Mouse (Mus musculus) intestine, embryonic 16.5 days (tissue): ENCODE measurements around the gene Reep3. TPM values are rescaled to one million over a fixed set of nuclear protein-coding genes. Genes with fewer than 3 reads are reported as not detected.

ENCODE experiments used
- ATAC-seq: fragments of 200-750 bp; cut with Nextera tagmentation; 2 replicates; pipeline ENCODE4 v1.8.0; 2017; ENCODE audit warnings: moderate TSS enrichment, moderate library complexity
- H3K27ac ChIP-seq: fragments of 300-500 bp; sonication (generic); 2 replicates; pipeline ENCODE4 v1.5.1; 2014; ENCODE audit warnings: mild to moderate bottlenecking, low read length
- H3K27me3 ChIP-seq: fragments of 300-500 bp; sonication (generic); replicated peaks from 2 replicates; pipeline ENCODE4 v1.6.1; 2014; ENCODE audit warnings: low read length, control low read depth, mixed read lengths; ENCODE audit not compliant: control insufficient read depth, insufficient read depth
- H3K36me3 ChIP-seq: fragments of 300-500 bp; sonication (generic); 2 replicates; pipeline ENCODE4 v1.6.1; 2014; ENCODE audit warnings: low read length, control low read depth; ENCODE audit not compliant: control insufficient read depth, insufficient read depth
- H3K4me1 ChIP-seq: fragments of 300-500 bp; sonication (generic); 2 replicates; pipeline ENCODE4 v1.6.1; 2014; ENCODE audit warnings: low read length, control low read depth, mixed read lengths; ENCODE audit not compliant: control insufficient read depth, insufficient read depth
- H3K4me2 ChIP-seq: fragments of 300-500 bp; sonication (generic); 2 replicates; pipeline ENCODE4 v1.6.1; 2014; ENCODE audit warnings: low read depth, low read length, control low read depth
- H3K4me3 ChIP-seq: fragments of 300-500 bp; sonication (generic); 2 replicates; pipeline ENCODE4 v1.5.1; 2014; ENCODE audit warnings: mild to moderate bottlenecking, low read length
- H3K9ac ChIP-seq: fragments of 300-500 bp; sonication (generic); 2 replicates; pipeline ENCODE4 v1.6.1; 2014; ENCODE audit warnings: low read depth, low read length
- H3K9me3 ChIP-seq: fragments of 300-500 bp; sonication (generic); 2 replicates; pipeline ENCODE4 v1.6.1; 2016; ENCODE audit warnings: low read length, control low read depth; ENCODE audit not compliant: control insufficient read depth
- WGBS: fragments of 180-500 bp; shearing (Covaris S2); extraction: QIAGEN DNeasy Blood & Tissue Kit; methylation state at CpG from one replicate; pipeline ENCODE4 v1.1.7; 2014; 5-methylcytosine and 5-hydroxymethylcytosine counted together
- polyA plus RNA-seq: library from polyadenylated mRNA; unstranded; fragments of >200 nt; fragmentation: Nextera tagmentation; extraction: Ambion mirVana; gene quantifications from 2 replicates; pipeline ENCODE4 v1.2.1, GENCODE M21; 2015

The Reep3 gene
- polyA plus RNA-seq, 1 experiment from 2014 or later = 36.2 TPM

- peak overlapping the region; percentile 97 for H3K4me2 ChIP-seq
- no peaks in the 10 kb centered on the region for H3K27me3 ChIP-seq
- peaks cover 13% of the 10 kb centered on the region; the same call in 1 of the 2 replicates for H3K4me1 ChIP-seq
- ATAC-seq = peak; percentile 73
- peak overlapping the region; percentile 85 for H3K9ac ChIP-seq
- H3K4me3 ChIP-seq = peak overlapping the region; percentile 97
- 1% methylated on average over 47 of the region's 50 CpGs for WGBS
- H3K9me3 ChIP-seq = no peaks in the 10 kb centered on the region
- peak overlapping the region; percentile 83 for H3K27ac ChIP-seq
- no peaks in the 10 kb centered on the region for H3K36me3 ChIP-seq
Observed at GRCm38 (mm10) chr10:67126061-67126858, 29.5 kb upstream of the Reep3 start.

DNA sequence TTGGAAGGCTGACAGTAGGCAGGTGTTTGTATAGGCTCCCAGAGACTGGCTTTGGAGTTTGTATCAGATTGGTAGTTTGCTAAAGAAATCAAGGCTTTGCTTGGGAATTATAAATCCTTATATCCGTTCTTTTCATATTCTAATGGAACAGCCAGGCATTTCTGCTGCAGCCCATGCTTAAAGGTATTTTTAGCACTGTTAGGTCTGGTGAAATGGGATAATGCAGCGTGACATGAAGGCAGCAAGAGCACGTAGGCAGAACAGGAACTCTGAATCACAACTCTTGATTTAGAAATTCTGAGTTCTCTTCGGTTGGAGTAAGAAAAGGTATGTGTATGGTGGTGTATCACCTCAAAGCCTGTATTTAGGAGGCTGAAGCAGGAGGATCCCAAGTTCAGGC is 27.4 kb upstream of the Reep3 start:
- WGBS = 82% methylated on average over 4 of the region's 4 CpGs
- no peak overlapping the region for H3K27ac ChIP-seq

GRCm38 (mm10) chr10:67123756-67124155 is 27.0 kb upstream of the Reep3 start:
- ATAC-seq = no peak
- Histone ChIP-seq H3K4me1 (peaks cover 16% of the 10 kb centered on the region), H3K27me3 (no peaks in the 10 kb centered on the region), H3K4me2 (no peak overlapping the region), H3K9me3 (no peaks in the 10 kb centered on the region), H3K36me3 (no peaks in the 10 kb centered on the region), H3K27ac (no peak overlapping the region), H3K9ac (no peak overlapping the region), H3K4me3 (no peak overlapping the region)
- WGBS = 62% methylated on average over 2 of the region's 2 CpGs

More for the DNA sequence above, 27.4 kb upstream of the Reep3 start:
- no peak for ATAC-seq
- no peak overlapping the region for H3K4me3 ChIP-seq
- no peaks in the 10 kb centered on the region for H3K36me3 ChIP-seq
- H3K27me3 ChIP-seq = no peaks in the 10 kb centered on the region
- H3K4me1 ChIP-seq = peaks cover 16% of the 10 kb centered on the region
- no peaks in the 10 kb centered on the region for H3K9me3 ChIP-seq
- H3K9ac ChIP-seq = no peak overlapping the region
- H3K4me2 ChIP-seq = no peak overlapping the region

GRCm38 (mm10) chr10:67120640-67121039 is 23.9 kb upstream of the Reep3 start:
- Histone ChIP-seq H3K4me1 (peaks cover 21% of the 10 kb centered on the region), H3K4me3 (no peak overlapping the region), H3K36me3 (no peaks in the 10 kb centered on the region), H3K9ac (no peak overlapping the region), H3K27me3 (no peaks in the 10 kb centered on the region), H3K4me2 (no peak overlapping the region), H3K27ac (no peak overlapping the region), H3K9me3 (no peaks in the 10 kb centered on the region)
- ATAC-seq = no peak
- 82% methylated on average over 2 of the region's 2 CpGs for WGBS

DNA sequence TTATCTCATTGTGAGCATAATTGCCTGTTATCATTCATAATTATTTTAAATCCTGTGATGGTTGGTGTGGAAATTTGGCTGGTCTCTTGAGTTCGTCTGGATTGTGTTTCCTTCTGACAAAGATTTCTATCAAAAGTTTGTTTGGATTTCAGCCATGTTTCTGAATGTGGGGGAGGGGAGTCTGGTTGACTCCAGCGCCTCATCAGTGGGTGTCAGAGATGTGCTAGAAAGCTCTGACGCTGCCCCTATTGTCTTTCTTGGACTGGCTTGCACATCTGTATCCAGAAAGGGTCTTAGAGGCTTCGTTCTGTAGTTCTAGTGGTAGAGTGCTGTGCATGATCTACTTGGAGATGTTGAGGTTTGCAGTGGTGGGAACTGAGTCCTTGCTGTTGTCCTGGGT is 23.4 kb upstream of the Reep3 start:
- WGBS = 61% methylated on average over 4 of the region's 4 CpGs
- no peak overlapping the region for H3K27ac ChIP-seq
- no peak for ATAC-seq
- peaks cover 23% of the 10 kb centered on the region for H3K4me1 ChIP-seq
- no peaks in the 10 kb centered on the region for H3K9me3 ChIP-seq
- no peak overlapping the region for H3K9ac ChIP-seq
- no peak overlapping the region for H3K4me2 ChIP-seq
- H3K4me3 ChIP-seq = no peak overlapping the region
- no peaks in the 10 kb centered on the region for H3K27me3 ChIP-seq
- no peaks in the 10 kb centered on the region for H3K36me3 ChIP-seq

- peaks cover 28% of the 10 kb centered on the region for H3K4me1 ChIP-seq
- ATAC-seq = peak; percentile 26; the same call in 1 of the 2 replicates
- WGBS = 58% methylated on average over 7 of the region's 7 CpGs
Observed at GRCm38 (mm10) chr10:67119291-67119690, 22.5 kb upstream of the Reep3 start.

DNA sequence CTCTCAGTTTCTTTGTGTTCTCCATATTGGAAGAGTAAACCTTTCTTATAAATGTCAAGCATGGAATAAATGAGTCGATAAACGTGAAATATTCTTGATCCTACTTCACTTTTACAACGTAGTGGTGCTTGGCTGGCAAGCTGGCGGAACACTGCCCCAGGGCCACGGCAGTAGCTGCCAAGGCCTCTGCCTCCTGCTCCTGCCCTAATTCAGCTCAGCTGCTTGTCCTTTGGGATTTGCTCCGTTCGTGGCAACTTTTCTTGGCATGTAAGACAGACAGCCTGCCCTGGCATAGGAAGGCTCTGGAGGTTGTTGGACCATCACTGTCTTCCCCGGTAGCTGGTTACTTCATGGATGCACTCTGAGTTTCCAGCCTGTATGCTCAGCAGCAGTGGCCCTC is 19.5 kb upstream of the Reep3 start:
- Histone ChIP-seq H3K27ac (no peak overlapping the region), H3K36me3 (no peaks in the 10 kb centered on the region), H3K4me3 (no peak overlapping the region), H3K4me2 (no peak overlapping the region), H3K27me3 (no peaks in the 10 kb centered on the region), H3K4me1 (peaks cover 34% of the 10 kb centered on the region), H3K9me3 (no peaks in the 10 kb centered on the region), H3K9ac (no peak overlapping the region)
- ATAC-seq = no peak
- 66% methylated on average over 8 of the region's 8 CpGs for WGBS

More at GRCm38 (mm10) chr10:67119291-67119690, 22.5 kb upstream of the Reep3 start:
- no peaks in the 10 kb centered on the region for H3K27me3 ChIP-seq
- H3K27ac ChIP-seq = no peak overlapping the region
- H3K4me3 ChIP-seq = no peak overlapping the region
- no peak overlapping the region for H3K9ac ChIP-seq
- no peaks in the 10 kb centered on the region for H3K9me3 ChIP-seq
- H3K4me2 ChIP-seq = no peak overlapping the region
- no peaks in the 10 kb centered on the region for H3K36me3 ChIP-seq

GRCm38 (mm10) chr10:67115666-67116091 is 18.9 kb upstream of the Reep3 start:
- Histone ChIP-seq H3K27me3 (no peaks in the 10 kb centered on the region), H3K4me3 (no peak overlapping the region), H3K36me3 (no peaks in the 10 kb centered on the region), H3K4me2 (no peak overlapping the region), H3K4me1 (peaks cover 34% of the 10 kb centered on the region), H3K9me3 (no peaks in the 10 kb centered on the region), H3K9ac (no peak overlapping the region), H3K27ac (0 out of 2 replicates have a peak overlapping the region, but pooled peaks have one; percentile 11)
- peak; percentile 61; the same call in 1 of the 2 replicates for ATAC-seq
- 19% methylated on average over 5 of the region's 5 CpGs for WGBS

GRCm38 (mm10) chr10:67115115-67115514 is 18.4 kb upstream of the Reep3 start:
- Histone ChIP-seq H3K4me1 (peaks cover 34% of the 10 kb centered on the region), H3K27me3 (no peaks in the 10 kb centered on the region), H3K4me2 (no peak overlapping the region), H3K4me3 (no peak overlapping the region), H3K27ac (peak overlapping the region; percentile 47), H3K9me3 (no peaks in the 10 kb centered on the region), H3K36me3 (no peaks in the 10 kb centered on the region), H3K9ac (no peak overlapping the region)
- peak; percentile 16; the same call in 1 of the 2 replicates for ATAC-seq
- 27% methylated on average over 6 of the region's 6 CpGs for WGBS
